Mouse (Mus musculus) liver, embryonic 14.5 days (tissue): ENCODE measurements around the gene Cabp1. TPM values are rescaled to one million over a fixed set of nuclear protein-coding genes. Genes with fewer than 3 reads are reported as not detected.

ENCODE experiments used
- ATAC-seq: fragments of 200-750 bp; cut with Nextera tagmentation; 2 replicates; pipeline ENCODE4 v1.8.0; 2017; ENCODE audit warnings: moderate number of reproducible peaks, mild to moderate bottlenecking, moderate library complexity; ENCODE audit not compliant: insufficient read depth
- DNase-seq, 3 experiments: peaks; one replicate each; pipeline ENCODE4 v3.0.0-alpha.2; 2012 to 2013; ENCODE audit warnings: low read depth in 3 of 3, low spot score in 3 of 3
- H3K27ac ChIP-seq: fragments of 300-500 bp; sonication (generic); 2 replicates; pipeline ENCODE4 v1.5.1; 2014; ENCODE audit warnings: moderate library complexity, mild to moderate bottlenecking, control low read depth, inconsistent platforms
- H3K27me3 ChIP-seq: fragments of 300-500 bp; sonication (generic); 2 replicates; pipeline ENCODE4 v1.6.1; 2014; ENCODE audit warnings: mild to moderate bottlenecking, low read length, moderate library complexity; ENCODE audit not compliant: control insufficient read depth, insufficient read depth
- H3K36me3 ChIP-seq: fragments of 300-500 bp; sonication (generic); replicated peaks from 2 replicates; pipeline ENCODE4 v1.6.1; 2014; ENCODE audit warnings: low read depth; ENCODE audit not compliant: control insufficient read depth, insufficient read depth
- H3K4me1 ChIP-seq, 2 experiments: fragments of 200-500 bp in 1 of 2; fragments of 300-500 bp in 1 of 2; sonication (generic) in 1 of 2; replicated peaks; 2 replicates each; pipeline ENCODE4 v1.6.1; 2012 to 2014; ENCODE audit warnings: antibody characterized with exemption in 1 of 2, inconsistent platforms in 1 of 2, low read length in 1 of 2; ENCODE audit not compliant: control insufficient read depth in 2 of 2, insufficient read depth in 2 of 2
- H3K4me2 ChIP-seq: fragments of 300-500 bp; sonication (generic); 2 replicates; pipeline ENCODE4 v1.6.1; 2014; ENCODE audit warnings: low read depth, mild to moderate bottlenecking, control low read depth, moderate library complexity
- H3K4me3 ChIP-seq, 2 experiments: fragments of 200-500 bp in 1 of 2; fragments of 300-500 bp in 1 of 2; sonication (generic) in 1 of 2; 2 replicates each; pipeline ENCODE4 v1.5.1; 2012 to 2014; ENCODE audit warnings: low read depth in 2 of 2, low read length in 2 of 2, mild to moderate bottlenecking in 2 of 2, control low read depth in 1 of 2, inconsistent platforms in 1 of 2, moderate library complexity in 1 of 2; ENCODE audit not compliant: insufficient read depth in 1 of 2
- H3K9ac ChIP-seq: fragments of 300-500 bp; sonication (generic); replicated peaks from 2 replicates; pipeline ENCODE4 v1.6.1; 2014; ENCODE audit warnings: mild to moderate bottlenecking, control low read depth, moderate library complexity
- H3K9me3 ChIP-seq: fragments of 300-500 bp; sonication (generic); 2 replicates; pipeline ENCODE4 v1.6.1; 2016; ENCODE audit warnings: low read length, mixed read lengths; ENCODE audit not compliant: control insufficient read depth
- CTCF ChIP-seq: IDR thresholded peaks from 2 replicates; pipeline ENCODE4 v1.5.1; 2016; ENCODE audit warnings: antibody characterized with exemption, low read depth, control low read depth
- EP300 ChIP-seq: IDR thresholded peaks from 2 replicates; pipeline ENCODE4 v1.6.1; 2016; ENCODE audit warnings: antibody characterized with exemption, low read depth
- WGBS: fragments of 180-500 bp; shearing (Covaris S2); extraction: QIAGEN DNeasy Blood & Tissue Kit; methylation state at CpG from one replicate; pipeline ENCODE4 v1.1.7; 2014; ENCODE audit not compliant: insufficient replicate concordance; 5-methylcytosine and 5-hydroxymethylcytosine counted together
- polyA plus RNA-seq, 2 experiments: library from polyadenylated mRNA; depleted of rRNA in 1 of 2; stranded (reverse) in 1 of 2; unstranded in 1 of 2; fragments of >200 nt; fragmentation: Nextera tagmentation in 1 of 2; extraction: Ambion mirVana in 1 of 2; gene quantifications; 2 replicates each; pipeline versions ENCODE4 v1.2.1 to v1.2.3; 2012 to 2014

The Cabp1 gene
- polyA plus RNA-seq, 2 experiments: 0.13 to 0.14 TPM

GRCm38 (mm10) chr5:115140726-115141125 is 53.5 kb downstream of the Cabp1 start:
- no peak overlapping the region for H3K27ac ChIP-seq
- no peaks in the 10 kb centered on the region for H3K4me1 ChIP-seq
- TF ChIP-seq EP300 (no peak), CTCF (no peak)
- H3K36me3 ChIP-seq: no peaks in the 10 kb centered on the region
- DNase-seq: no peak
- WGBS: 51% methylated on average over 3 of the region's 3 CpGs
- H3K9ac ChIP-seq: no peak overlapping the region
- no peak for ATAC-seq
- H3K4me3 ChIP-seq: no peak overlapping the region
- H3K4me2 ChIP-seq: no peak overlapping the region
- H3K9me3 ChIP-seq: no peaks in the 10 kb centered on the region
- no peaks in the 10 kb centered on the region for H3K27me3 ChIP-seq

GRCm38 (mm10) chr5:115139124-115139523 is 55.1 kb downstream of the Cabp1 start:
- no peak for ATAC-seq
- H3K27me3 ChIP-seq: no peaks in the 10 kb centered on the region
- H3K36me3 ChIP-seq: no peaks in the 10 kb centered on the region
- no peak overlapping the region for H3K9ac ChIP-seq
- DNase-seq: no peak
- no peak overlapping the region for H3K4me2 ChIP-seq
- no peaks in the 10 kb centered on the region for H3K9me3 ChIP-seq
- H3K27ac ChIP-seq: no peak overlapping the region
- TF ChIP-seq CTCF (no peak), EP300 (no peak)
- H3K4me1 ChIP-seq: no peaks in the 10 kb centered on the region
- 66% methylated on average over 4 of the region's 4 CpGs for WGBS
- no peak overlapping the region for H3K4me3 ChIP-seq

- WGBS: under 1% methylated on average over 74 of the region's 81 CpGs
- peak; percentile 67 to 81 (median 71) for DNase-seq
- no peak within 1 kb of the TSS for H3K27ac ChIP-seq
- no peaks in the 10 kb centered on the region for H3K9me3 ChIP-seq
- ATAC-seq: peak; percentile 97
- peak within 1 kb of the TSS; percentile 76 for H3K4me2 ChIP-seq
- H3K9ac ChIP-seq: peak within 1 kb of the TSS; percentile 62
- peak within 1 kb of the TSS; percentile 76 to 87 for H3K4me3 ChIP-seq
- peaks cover 0 to 7% of the 10 kb centered on the region in 2 experiments; a peak in 2 of 4 replicates for H3K4me1 ChIP-seq
- no peaks in the 10 kb centered on the region; the same call in 1 of the 2 replicates for H3K36me3 ChIP-seq
- no peaks in the 10 kb centered on the region for H3K27me3 ChIP-seq
- no peak for TF ChIP-seq CTCF
Observed at GRCm38 (mm10) chr5:115134234-115135165, 59.7 kb downstream of the Cabp1 start, which contains the start of gene Unc119b. Gene Unc119b (minus strand): TSS chr5:115134975.

DNA sequence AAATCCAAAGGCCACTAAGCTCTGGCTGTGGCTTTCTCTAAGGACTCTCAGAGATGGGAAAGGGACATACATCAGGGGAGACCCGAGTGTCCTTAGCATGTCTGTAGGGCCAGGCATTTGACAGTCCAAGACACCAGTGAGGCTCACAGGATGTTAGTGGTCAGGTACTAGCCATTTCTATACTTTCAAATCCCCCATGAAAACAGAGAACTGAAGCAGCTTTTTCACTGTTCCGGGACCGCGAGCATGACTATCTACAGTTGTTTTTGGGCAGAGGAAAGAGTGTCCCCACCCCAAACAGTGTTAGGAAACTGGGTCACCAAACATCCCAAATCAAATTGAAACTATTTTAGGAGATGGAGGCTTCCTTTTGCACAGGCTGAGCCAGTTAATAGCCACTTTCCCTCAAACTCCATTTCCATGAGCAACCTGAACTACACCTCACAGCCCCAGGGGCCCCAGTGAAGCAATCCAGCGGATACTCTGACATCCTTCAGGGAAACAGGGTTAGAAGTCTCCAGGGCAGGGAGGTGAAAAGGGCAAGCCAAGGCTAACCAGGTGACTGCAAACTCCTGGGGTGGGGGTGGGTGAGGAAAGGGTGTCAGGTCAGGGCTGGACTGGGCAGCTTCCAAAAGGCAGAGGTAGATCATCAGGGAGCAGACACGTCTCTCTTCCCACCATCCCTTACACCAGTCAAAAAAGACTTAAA is 60.7 kb downstream of the Cabp1 start:
- H3K36me3 ChIP-seq: no peaks in the 10 kb centered on the region; the same call in 1 of the 2 replicates
- DNase-seq (no peak), ATAC-seq (no peak)
- H3K27ac ChIP-seq: no peak overlapping the region
- no peak overlapping the region for H3K9ac ChIP-seq
- H3K9me3 ChIP-seq: no peaks in the 10 kb centered on the region
- H3K4me2 ChIP-seq: peak overlapping the region; percentile 76
- H3K4me1 ChIP-seq: peaks cover 0 to 7% of the 10 kb centered on the region in 2 experiments; a peak in 2 of 4 replicates
- peak overlapping the region; percentile 18 to 76; a peak in 3 of 4 replicates for H3K4me3 ChIP-seq
- TF ChIP-seq EP300 (no peak), CTCF (no peak)
- 61% methylated on average over 6 of the region's 6 CpGs for WGBS
- no peaks in the 10 kb centered on the region for H3K27me3 ChIP-seq

- Histone ChIP-seq H3K4me2 (no peak overlapping the region), H3K4me3 (no peak overlapping the region), H3K27me3 (no peaks in the 10 kb centered on the region), H3K4me1 (peaks cover 0 to 7% of the 10 kb centered on the region in 2 experiments; a peak in 2 of 4 replicates), H3K27ac (no peak overlapping the region), H3K9me3 (no peaks in the 10 kb centered on the region), H3K36me3 (no peaks in the 10 kb centered on the region; the same call in 1 of the 2 replicates), H3K9ac (no peak overlapping the region)
- 83% methylated on average over 8 of the region's 8 CpGs for WGBS
- no peak for ATAC-seq
- TF ChIP-seq EP300 (no peak), CTCF (no peak)
- DNase-seq: no peak
Observed at GRCm38 (mm10) chr5:115132465-115132864, 61.7 kb downstream of the Cabp1 start.
